Mouse (Mus musculus) macrophage (primary cell): ENCODE data around the gene Gm44579. TPM values are rescaled to one million over a fixed set of nuclear protein-coding genes. Genes with fewer than 3 reads are reported as not detected.

Experiments
- H3K27ac ChIP-seq: fragments of 350-480 bp; formaldehyde crosslinking; 2 replicates; pipeline ENCODE4 v1.9.0; 2021
- H3K36me3 ChIP-seq: fragments of 350-480 bp; formaldehyde crosslinking; 2 replicates; pipeline ENCODE4 v1.9.0; 2021; ENCODE audit errors: inconsistent target
- H3K4me3 ChIP-seq: fragments of 350-480 bp; formaldehyde crosslinking; 2 replicates; pipeline ENCODE4 v1.9.0; 2021; ENCODE audit errors: inconsistent target
- H3K79me2 ChIP-seq: fragments of 350-480 bp; formaldehyde crosslinking; 2 replicates; pipeline ENCODE4 v1.9.0; 2021; ENCODE audit errors: inconsistent target
- WGBS: methylation state at CpG from one replicate; pipeline ENCODE4 v1.1.7; 2026; ENCODE audit warnings: inconsistent platforms; ENCODE audit not compliant: missing documents; 5-methylcytosine and 5-hydroxymethylcytosine counted together
- polyA plus RNA-seq: library from polyadenylated mRNA; stranded (reverse); fragments of 250-400 nt; gene quantifications from 3 replicates; pipeline ENCODE4 v1.2.4, GENCODE M21; 2018; ENCODE audit warnings: inconsistent platforms

Gene Gm44579
- polyA plus RNA-seq, 1 experiment from 2014 or later, result not detected

- WGBS, result 96% methylated on average over 4 of the region's 4 CpGs
- Histone ChIP-seq H3K4me3 (no peak overlapping the region), H3K27ac (no peak overlapping the region), H3K36me3 (no peaks in the 10 kb centered on the region), H3K79me2 (no peaks in the 10 kb centered on the region)
Observed at GRCm38 (mm10) chr15:98155944-98156343, 64.8 kb downstream of the Gm44579 start.

- no peaks in the 10 kb centered on the region for H3K36me3 ChIP-seq
- no peaks in the 10 kb centered on the region for H3K79me2 ChIP-seq
- H3K27ac ChIP-seq, result no peak overlapping the region
- no peak overlapping the region for H3K4me3 ChIP-seq
- WGBS, result 99% methylated on average over 5 of the region's 5 CpGs
Observed at GRCm38 (mm10) chr15:98155272-98155671, 65.5 kb downstream of the Gm44579 start.

- no peaks in the 10 kb centered on the region for H3K36me3 ChIP-seq
- no peak overlapping the region for H3K27ac ChIP-seq
- no peaks in the 10 kb centered on the region for H3K79me2 ChIP-seq
- 88% methylated on average over 3 of the region's 3 CpGs for WGBS
- H3K4me3 ChIP-seq, result no peak overlapping the region
Observed at GRCm38 (mm10) chr15:98154631-98155030, 66.1 kb downstream of the Gm44579 start.

GRCm38 (mm10) chr15:98154146-98154545 lies 66.6 kb downstream of the Gm44579 start:
- H3K4me3 ChIP-seq, result no peak overlapping the region
- WGBS, result 79% methylated on average over 4 of the region's 4 CpGs
- no peaks in the 10 kb centered on the region for H3K79me2 ChIP-seq
- H3K36me3 ChIP-seq, result no peaks in the 10 kb centered on the region
- H3K27ac ChIP-seq, result no peak overlapping the region

GRCm38 (mm10) chr15:98153625-98154024 lies 67.2 kb downstream of the Gm44579 start:
- no peak overlapping the region for H3K27ac ChIP-seq
- H3K4me3 ChIP-seq, result no peak overlapping the region
- 39% methylated on average over 3 of the region's 3 CpGs for WGBS
- no peaks in the 10 kb centered on the region for H3K36me3 ChIP-seq
- H3K79me2 ChIP-seq, result no peaks in the 10 kb centered on the region

GRCm38 (mm10) chr15:98152916-98153315 lies 67.9 kb downstream of the Gm44579 start:
- 82% methylated on average over 7 of the region's 7 CpGs for WGBS
- Histone ChIP-seq H3K36me3 (no peaks in the 10 kb centered on the region), H3K79me2 (no peaks in the 10 kb centered on the region), H3K4me3 (no peak overlapping the region), H3K27ac (no peak overlapping the region)

GRCm38 (mm10) chr15:98149166-98149602 lies 71.6 kb downstream of the Gm44579 start:
- 80% methylated on average over 10 of the region's 10 CpGs for WGBS
- no peak overlapping the region for H3K27ac ChIP-seq
- peaks cover 9% of the 10 kb centered on the region for H3K79me2 ChIP-seq
- no peak overlapping the region for H3K4me3 ChIP-seq
- no peaks in the 10 kb centered on the region for H3K36me3 ChIP-seq

GRCm38 (mm10) chr15:98148356-98148755 lies 72.4 kb downstream of the Gm44579 start:
- peaks cover 18% of the 10 kb centered on the region for H3K79me2 ChIP-seq
- H3K36me3 ChIP-seq, result no peaks in the 10 kb centered on the region
- 94% methylated on average over 3 of the region's 3 CpGs for WGBS
- H3K27ac ChIP-seq, result no peak overlapping the region
- no peak overlapping the region for H3K4me3 ChIP-seq

GRCm38 (mm10) chr15:98145559-98146181 lies 75.1 kb downstream of the Gm44579 start:
- H3K4me3 ChIP-seq, result peak overlapping the region; percentile 64; the same call in 1 of the 2 replicates
- 2% methylated on average over 38 of the region's 38 CpGs for WGBS

GRCm38 (mm10) chr15:98144861-98145507 lies 75.8 kb downstream of the Gm44579 start:
- peak overlapping the region; percentile 64 for H3K4me3 ChIP-seq
- WGBS, result under 1% methylated on average over 36 of the region's 36 CpGs
- peak overlapping the region; percentile 31 for H3K27ac ChIP-seq
- peaks cover 15% of the 10 kb centered on the region for H3K36me3 ChIP-seq
- peaks cover 31% of the 10 kb centered on the region for H3K79me2 ChIP-seq

More at GRCm38 (mm10) chr15:98145559-98146181, 75.1 kb downstream of the Gm44579 start:
- peaks cover 31% of the 10 kb centered on the region for H3K79me2 ChIP-seq
- H3K36me3 ChIP-seq, result peaks cover 13% of the 10 kb centered on the region
- H3K27ac ChIP-seq, result peak overlapping the region; percentile 48

GRCm38 (mm10) chr15:98142515-98142914 lies 78.3 kb downstream of the Gm44579 start:
- Histone ChIP-seq H3K27ac (no peak overlapping the region), H3K36me3 (peaks cover 17% of the 10 kb centered on the region), H3K79me2 (peaks cover 46% of the 10 kb centered on the region), H3K4me3 (no peak overlapping the region)
- WGBS, result 91% methylated on average over 9 of the region's 10 CpGs

GRCm38 (mm10) chr15:98140809-98141208 lies 80.0 kb downstream of the Gm44579 start:
- H3K79me2 ChIP-seq, result peaks cover 46% of the 10 kb centered on the region
- H3K27ac ChIP-seq, result no peak overlapping the region
- WGBS, result 91% methylated on average over 5 of the region's 5 CpGs
- H3K36me3 ChIP-seq, result peaks cover 34% of the 10 kb centered on the region
- no peak overlapping the region for H3K4me3 ChIP-seq

GRCm38 (mm10) chr15:98139763-98140162 lies 81.0 kb downstream of the Gm44579 start:
- H3K4me3 ChIP-seq, result no peak overlapping the region
- peak overlapping the region; percentile 47 for H3K27ac ChIP-seq
- WGBS, result 49% methylated on average over 6 of the region's 7 CpGs
- peaks cover 43% of the 10 kb centered on the region for H3K36me3 ChIP-seq
- H3K79me2 ChIP-seq, result peaks cover 42% of the 10 kb centered on the region

- peaks cover 40% of the 10 kb centered on the region for H3K36me3 ChIP-seq
- H3K27ac ChIP-seq, result no peak overlapping the region
- H3K79me2 ChIP-seq, result peaks cover 15% of the 10 kb centered on the region; the same call in 1 of the 2 replicates
- WGBS, result 97% methylated on average over 9 of the region's 9 CpGs
- H3K4me3 ChIP-seq, result no peak overlapping the region
Observed at GRCm38 (mm10) chr15:98136871-98137270, 83.9 kb downstream of the Gm44579 start.
